Mouse (Mus musculus): ENCODE data around the gene Slc6a16. TPM values are rescaled to one million over a fixed set of nuclear protein-coding genes. Genes with fewer than 3 reads are reported as not detected.

Slc6a16 gene
- polyA plus RNA-seq, 1 experiment from 2014 or later = 0.27 TPM

DNA sequence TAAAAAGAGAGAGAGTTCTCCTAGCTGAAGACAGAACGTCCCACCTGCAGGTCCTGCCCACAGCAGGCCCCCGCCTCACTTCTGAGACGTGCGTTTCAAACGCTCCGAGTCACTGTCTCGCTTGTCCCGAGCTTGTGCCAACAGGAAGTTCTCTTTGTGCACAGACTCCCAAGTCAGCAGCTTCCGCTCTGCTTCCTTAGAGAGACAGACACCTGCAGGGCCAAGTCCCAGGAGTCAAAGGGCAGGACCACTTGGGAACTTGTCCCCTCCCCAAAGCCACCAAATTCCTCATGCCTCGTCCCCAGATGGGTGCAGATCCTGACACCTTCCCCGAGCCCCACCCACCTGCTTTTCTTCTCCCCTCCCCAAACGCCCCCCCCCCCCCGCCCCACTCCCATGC lies 64.0 kb downstream of the Slc6a16 start:
- Histone ChIP-seq H3K27me3 (no peaks in the 10 kb centered on the region), H3K9ac (peak overlapping the region; percentile 58), H3K27ac (replicated peaks) (no peak overlapping the region), H3K9me3 (no peaks in the 10 kb centered on the region), H3K4me2 (peak overlapping the region; percentile 47), H3K4me3 (peak overlapping the region; percentile 24), H3K36me3 (no peaks in the 10 kb centered on the region), H3K4me1 (replicated peaks) (peaks cover 39% of the 10 kb centered on the region)
- 16% methylated on average over 12 of the region's 13 CpGs for WGBS
- 0 out of 2 replicates have a peak, but pooled peaks have one; percentile 1 for ATAC-seq (ENCODE audit: low read depth)

DNA sequence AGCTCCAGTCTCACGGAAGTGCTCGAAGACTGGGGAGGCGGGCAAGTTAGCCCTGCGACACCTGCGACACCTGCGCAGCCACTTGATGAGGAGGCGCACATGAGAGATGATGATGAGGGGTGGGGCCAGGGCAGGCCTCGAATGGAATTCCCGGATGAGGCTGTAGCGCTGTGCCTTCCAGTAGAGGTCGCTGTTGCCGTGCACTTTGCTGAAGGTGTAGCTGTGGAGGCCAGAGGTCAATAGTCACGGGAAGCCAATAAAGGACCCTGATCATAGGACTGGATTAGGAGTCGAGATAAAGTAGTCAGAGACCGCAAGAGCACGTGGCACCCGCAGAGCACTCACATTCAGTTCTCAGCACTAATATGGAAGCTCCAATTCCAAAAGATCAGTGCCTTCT lies 64.4 kb downstream of the Slc6a16 start:
- no peaks in the 10 kb centered on the region for H3K9me3 ChIP-seq
- peaks cover 39% of the 10 kb centered on the region for H3K4me1 ChIP-seq (replicated peaks)
- no peaks in the 10 kb centered on the region for H3K36me3 ChIP-seq
- WGBS = 2% methylated on average over 17 of the region's 17 CpGs
- H3K4me2 ChIP-seq = peak overlapping the region; percentile 47
- peak; percentile 49; the same call in 1 of the 2 replicates for ATAC-seq (ENCODE audit: low read depth)
- H3K27ac ChIP-seq (replicated peaks) = no peak overlapping the region
- H3K27me3 ChIP-seq = no peaks in the 10 kb centered on the region
- peak overlapping the region; percentile 58 for H3K9ac ChIP-seq
- H3K4me3 ChIP-seq = peak overlapping the region; percentile 24

DNA sequence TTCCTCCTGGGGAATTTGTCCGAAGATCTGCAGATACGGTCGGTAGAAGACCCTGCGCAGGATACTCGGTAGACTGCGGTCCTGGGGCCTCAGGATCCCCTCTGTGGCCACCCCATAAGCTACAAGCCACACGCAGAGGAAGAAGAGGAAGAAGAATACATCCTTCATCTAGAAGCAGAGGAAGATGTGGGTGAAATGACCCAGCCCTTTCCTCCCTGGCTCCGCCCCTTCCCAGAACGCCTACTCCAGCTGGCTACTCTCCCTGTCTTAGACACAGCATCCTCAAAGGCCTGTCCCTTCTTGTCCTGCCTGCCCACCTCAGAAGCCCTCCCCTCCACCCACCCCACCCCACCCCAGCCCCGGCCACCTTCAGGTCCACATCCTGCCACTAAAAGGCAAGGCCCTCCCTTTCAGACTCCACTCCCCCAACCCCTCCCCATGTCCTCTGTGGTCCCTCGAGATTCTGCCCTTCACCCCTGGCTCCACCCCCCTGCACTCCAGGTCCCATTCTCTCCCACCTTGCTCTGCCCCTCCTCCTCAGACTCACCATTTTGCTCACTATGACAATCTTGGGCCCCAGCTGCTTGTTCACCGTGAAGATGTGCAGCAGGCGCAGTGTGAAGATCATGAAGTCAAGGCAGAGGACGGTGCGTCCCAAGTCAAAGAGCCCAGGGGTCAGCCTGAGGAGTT lies 67.8 kb downstream of the Slc6a16 start:
- H3K9me3 ChIP-seq = no peaks in the 10 kb centered on the region
- H3K27ac ChIP-seq (replicated peaks) = no peak overlapping the region
- no peak overlapping the region for H3K4me3 ChIP-seq
- no peaks in the 10 kb centered on the region for H3K36me3 ChIP-seq
- H3K27me3 ChIP-seq = peaks cover 3% of the 10 kb centered on the region; the same call in 1 of the 2 replicates
- no peak for ATAC-seq (ENCODE audit: low read depth)
- H3K9ac ChIP-seq = peak overlapping the region; percentile 23; the same call in 1 of the 2 replicates
- peaks cover 44% of the 10 kb centered on the region for H3K4me1 ChIP-seq (replicated peaks)
- 62% methylated on average over 14 of the region's 15 CpGs for WGBS
- H3K4me2 ChIP-seq = no peak overlapping the region

DNA sequence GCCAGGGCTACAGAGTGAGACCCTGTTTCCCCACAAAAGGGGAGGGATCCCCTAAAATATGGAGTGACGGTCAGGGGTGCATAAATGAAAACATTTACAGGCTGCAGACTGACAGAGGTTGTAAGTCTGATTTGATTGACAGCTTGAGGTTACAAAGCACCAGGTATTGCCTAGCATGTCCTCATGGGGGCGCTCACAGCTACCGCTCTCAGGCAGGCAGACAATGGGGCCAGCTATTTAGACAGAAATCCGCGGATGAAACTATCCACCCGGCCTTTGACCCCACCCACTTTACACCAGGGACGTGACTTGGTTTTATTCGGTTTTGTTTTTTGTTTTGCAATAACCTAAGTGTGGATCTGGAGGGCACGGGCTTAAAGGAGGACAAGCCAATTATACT lies 68.6 kb downstream of the Slc6a16 start:
- no peak overlapping the region for H3K4me2 ChIP-seq
- no peaks in the 10 kb centered on the region for H3K36me3 ChIP-seq
- no peak overlapping the region for H3K4me3 ChIP-seq
- ATAC-seq (ENCODE audit: low read depth) = no peak
- H3K9me3 ChIP-seq = no peaks in the 10 kb centered on the region
- no peak overlapping the region for H3K27ac ChIP-seq (replicated peaks)
- H3K9ac ChIP-seq = 0 out of 2 replicates have a peak overlapping the region, but pooled peaks have one; percentile 23
- H3K27me3 ChIP-seq = peaks cover 3% of the 10 kb centered on the region
- H3K4me1 ChIP-seq (replicated peaks) = peaks cover 47% of the 10 kb centered on the region
- 9% methylated on average over 9 of the region's 9 CpGs for WGBS

DNA sequence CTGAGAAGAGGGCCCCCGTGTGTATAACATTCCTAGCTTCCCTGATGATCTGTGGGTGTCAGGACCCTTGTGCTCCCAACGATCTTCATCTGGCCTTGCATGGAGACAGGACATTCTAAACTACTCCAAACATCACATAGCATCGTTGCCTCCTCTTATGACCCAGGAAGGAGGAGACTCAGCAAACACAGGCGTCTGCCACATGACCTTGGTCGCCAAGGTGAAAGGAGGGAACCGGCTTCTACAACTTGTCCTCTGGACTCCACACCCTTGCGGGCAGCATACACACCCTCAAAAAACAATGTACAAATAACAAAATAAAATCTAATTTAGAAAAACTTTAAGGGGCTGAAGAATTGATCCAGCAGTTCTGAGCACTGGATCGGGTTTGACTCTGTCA lies 71.1 kb downstream of the Slc6a16 start:
- ATAC-seq (ENCODE audit: low read depth) = no peak
- WGBS = 69% methylated on average over 8 of the region's 8 CpGs
- Histone ChIP-seq H3K9ac (no peak overlapping the region), H3K4me1 (replicated peaks) (peaks cover 36% of the 10 kb centered on the region), H3K27ac (replicated peaks) (no peak overlapping the region), H3K4me2 (no peak overlapping the region), H3K9me3 (no peaks in the 10 kb centered on the region), H3K27me3 (peaks cover 3% of the 10 kb centered on the region), H3K4me3 (no peak overlapping the region), H3K36me3 (0 out of 2 replicates have a peak, but pooled peaks cover 6% of the 10 kb centered on the region)

DNA sequence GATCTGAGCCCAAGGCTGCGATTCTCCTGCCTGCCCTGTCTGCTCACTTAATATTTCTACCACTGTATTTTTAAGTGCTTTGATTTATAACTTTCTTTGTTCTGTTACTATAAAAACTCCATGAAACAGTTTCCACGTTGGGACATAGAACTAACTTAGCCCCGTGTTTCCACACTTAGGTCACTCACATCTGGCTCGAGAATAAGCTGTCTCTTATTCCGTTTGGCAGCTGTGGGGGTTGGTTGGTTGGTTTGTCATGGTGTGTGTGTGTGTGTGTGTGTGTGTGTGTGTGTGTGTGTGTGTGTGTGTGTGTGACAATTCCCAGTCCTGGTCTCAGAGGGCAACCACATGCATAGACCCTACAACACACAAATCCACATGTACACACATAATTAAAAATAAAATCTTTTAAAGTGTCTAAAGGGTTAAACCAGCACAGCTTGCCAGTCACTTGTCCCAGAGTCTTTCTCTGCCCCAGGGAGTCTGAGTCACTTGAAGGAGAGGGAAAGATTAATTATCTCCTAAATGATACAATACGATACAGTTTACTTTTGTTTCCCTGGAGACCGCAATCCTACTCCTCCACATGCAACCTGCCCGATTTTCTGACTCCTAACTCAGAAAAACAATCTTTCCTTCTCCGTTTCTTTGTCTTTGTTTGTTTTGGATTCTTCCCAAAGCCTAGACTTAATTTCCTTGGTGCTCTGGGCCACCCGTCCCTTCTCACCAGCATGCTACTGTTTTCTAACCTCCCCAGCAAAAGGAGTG lies 72.0 kb downstream of the Slc6a16 start:
- Histone ChIP-seq H3K4me3 (no peak overlapping the region), H3K9me3 (no peaks in the 10 kb centered on the region), H3K4me2 (peak overlapping the region; percentile 28; the same call in 1 of the 2 replicates), H3K27ac (replicated peaks) (no peak overlapping the region), H3K36me3 (0 out of 2 replicates have a peak, but pooled peaks cover 7% of the 10 kb centered on the region), H3K27me3 (peaks cover 3% of the 10 kb centered on the region), H3K4me1 (replicated peaks) (peaks cover 36% of the 10 kb centered on the region), H3K9ac (no peak overlapping the region)
- WGBS = 20% methylated on average over 10 of the region's 10 CpGs
- ATAC-seq (ENCODE audit: low read depth) = no peak

DNA sequence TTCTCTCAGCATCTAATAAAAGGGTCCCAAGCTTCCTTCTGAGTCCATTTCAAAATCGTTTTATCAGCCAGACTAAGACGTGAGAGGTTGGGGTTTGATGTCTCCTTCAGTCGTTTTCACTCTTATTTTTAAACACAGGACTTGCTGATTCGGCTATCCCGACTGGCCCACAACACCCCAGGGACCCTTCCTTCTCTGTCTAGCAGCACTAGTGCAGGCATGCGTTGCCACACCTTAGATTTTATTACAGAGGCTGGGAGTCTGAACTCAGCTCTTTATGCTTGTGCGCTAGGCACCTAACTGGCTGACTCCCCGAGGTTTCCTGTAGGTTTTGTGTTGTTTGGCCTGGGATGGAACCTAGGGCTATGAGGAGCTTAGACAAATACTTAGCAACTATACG lies 72.6 kb downstream of the Slc6a16 start:
- no peaks in the 10 kb centered on the region for H3K9me3 ChIP-seq
- no peak overlapping the region for H3K4me3 ChIP-seq
- 0 out of 2 replicates have a peak, but pooled peaks cover 7% of the 10 kb centered on the region for H3K36me3 ChIP-seq
- H3K27me3 ChIP-seq = peaks cover 3% of the 10 kb centered on the region
- peak overlapping the region; percentile 24; the same call in 1 of the 2 replicates for H3K27ac ChIP-seq (replicated peaks)
- 26% methylated on average over 9 of the region's 9 CpGs for WGBS
- H3K4me1 ChIP-seq (replicated peaks) = peaks cover 36% of the 10 kb centered on the region
- H3K4me2 ChIP-seq = 0 out of 2 replicates have a peak overlapping the region, but pooled peaks have one; percentile 28
- ATAC-seq (ENCODE audit: low read depth) = no peak
- H3K9ac ChIP-seq = no peak overlapping the region

DNA sequence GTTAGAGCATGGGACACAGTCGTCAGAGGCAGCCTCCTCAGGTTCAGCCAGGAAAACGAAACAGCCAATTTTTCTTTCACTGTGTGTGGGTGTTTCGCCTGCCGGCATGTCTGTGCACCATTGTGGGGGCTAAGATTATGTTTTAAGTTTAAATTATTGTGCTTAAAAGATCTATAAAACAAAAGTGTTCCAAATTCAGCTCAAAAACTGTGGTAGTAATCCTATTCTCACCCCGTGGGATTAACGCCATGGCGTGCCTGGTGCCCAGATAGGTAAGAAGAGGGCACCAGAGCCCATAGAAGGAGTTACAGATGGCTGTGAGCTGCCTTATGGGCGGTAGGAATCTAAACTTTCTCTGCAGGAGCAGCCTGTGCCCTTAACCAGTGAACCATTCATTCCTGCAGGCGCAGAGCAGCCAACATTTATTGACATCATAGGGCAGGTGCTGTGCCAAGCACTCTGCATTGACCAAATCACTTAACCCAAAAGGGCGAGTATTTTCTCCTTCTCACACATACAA lies 74.4 kb downstream of the Slc6a16 start:
- no peak overlapping the region for H3K9ac ChIP-seq
- no peak overlapping the region for H3K27ac ChIP-seq (replicated peaks)
- H3K4me2 ChIP-seq = no peak overlapping the region
- H3K4me3 ChIP-seq = no peak overlapping the region
- H3K9me3 ChIP-seq = no peaks in the 10 kb centered on the region
- 89% methylated on average over 10 of the region's 10 CpGs for WGBS
- H3K27me3 ChIP-seq = peaks cover 3% of the 10 kb centered on the region
- 0 out of 2 replicates have a peak, but pooled peaks cover 7% of the 10 kb centered on the region for H3K36me3 ChIP-seq
- ATAC-seq (ENCODE audit: low read depth) = no peak
- peaks cover 22% of the 10 kb centered on the region for H3K4me1 ChIP-seq (replicated peaks)

DNA sequence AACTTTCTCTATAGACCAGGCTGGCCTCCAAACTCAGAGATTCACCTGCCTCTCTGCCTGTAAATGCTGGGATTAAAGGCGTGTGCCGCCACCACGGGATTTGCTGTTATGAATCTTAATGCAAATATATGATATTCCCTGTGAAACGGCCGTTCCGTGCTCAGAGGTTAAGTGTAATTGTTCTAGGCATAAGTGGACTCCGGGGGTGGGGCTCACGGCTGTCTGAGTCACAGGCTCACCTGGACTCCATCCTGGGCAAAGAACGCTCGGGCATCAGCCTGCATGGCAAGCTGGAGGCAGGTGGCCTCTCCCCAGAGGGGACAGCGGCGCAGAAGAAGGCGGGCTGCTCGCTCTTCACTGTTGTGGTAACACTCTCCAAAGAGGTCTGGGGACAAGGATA lies 75.7 kb downstream of the Slc6a16 start:
- 91% methylated on average over 14 of the region's 14 CpGs for WGBS
- no peak overlapping the region for H3K9ac ChIP-seq
- 0 out of 2 replicates have a peak, but pooled peaks cover 7% of the 10 kb centered on the region for H3K36me3 ChIP-seq
- H3K27ac ChIP-seq (replicated peaks) = no peak overlapping the region
- H3K27me3 ChIP-seq = peaks cover 3% of the 10 kb centered on the region
- no peak overlapping the region for H3K4me3 ChIP-seq
- no peak for ATAC-seq (ENCODE audit: low read depth)
- H3K9me3 ChIP-seq = no peaks in the 10 kb centered on the region
- H3K4me2 ChIP-seq = no peak overlapping the region
- H3K4me1 ChIP-seq (replicated peaks) = peaks cover 21% of the 10 kb centered on the region

DNA sequence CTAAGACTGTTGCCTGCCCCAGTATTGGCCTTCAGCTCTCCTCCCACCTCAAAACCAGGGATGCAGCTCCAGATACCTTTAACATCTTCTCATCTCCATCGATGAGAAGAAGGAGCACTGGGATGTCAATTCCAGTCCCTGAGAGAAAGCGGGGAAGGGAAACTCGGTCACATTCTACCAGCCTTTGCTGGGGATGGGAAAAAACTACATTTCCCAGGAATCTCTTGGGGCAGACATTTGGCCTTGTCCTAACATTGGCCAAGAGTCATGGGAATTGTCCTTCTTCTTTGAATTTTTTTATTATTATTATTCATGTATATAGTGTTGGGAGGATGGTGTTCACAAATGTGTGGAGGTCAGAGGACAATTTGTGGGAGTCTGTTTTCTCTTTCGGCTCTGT lies 81.4 kb downstream of the Slc6a16 start:
- Histone ChIP-seq H3K9ac (no peak overlapping the region), H3K36me3 (0 out of 2 replicates have a peak, but pooled peaks cover 4% of the 10 kb centered on the region), H3K4me2 (no peak overlapping the region), H3K27me3 (no peaks in the 10 kb centered on the region), H3K4me1 (replicated peaks) (no peaks in the 10 kb centered on the region), H3K9me3 (no peaks in the 10 kb centered on the region), H3K4me3 (no peak overlapping the region), H3K27ac (replicated peaks) (no peak overlapping the region)
- 89% methylated on average over 4 of the region's 4 CpGs for WGBS
- no peak for ATAC-seq (ENCODE audit: low read depth)

All from neural tube, embryonic 13.5 days (tissue).